Mouse (Mus musculus) embryonic facial prominence, embryonic 12.5 days (tissue): ENCODE measurements around the gene Snx21. TPM values are rescaled to one million over a fixed set of nuclear protein-coding genes. Genes with fewer than 3 reads are reported as not detected.
A peak's percentile ranks its signal among the peaks of the same experiment; 100 is the strongest.

Source experiments
- ATAC-seq: fragments of 200-750 bp; cut with Nextera tagmentation; 2 replicates; pipeline ENCODE4 v1.8.0; 2017; ENCODE audit not compliant: insufficient number of reproducible peaks, insufficient read depth, low FRiP score, low TSS enrichment
- H3K27ac ChIP-seq: fragments of 300-500 bp; sonication (generic); 2 replicates; pipeline ENCODE4 v1.5.1; 2016; ENCODE audit warnings: mild to moderate bottlenecking
- H3K27me3 ChIP-seq: fragments of 300-500 bp; sonication (generic); 2 replicates; pipeline ENCODE4 v1.6.1; 2016; ENCODE audit warnings: mild to moderate bottlenecking, moderate library complexity
- H3K36me3 ChIP-seq: fragments of 300-500 bp; sonication (generic); 2 replicates; pipeline ENCODE4 v1.6.1; 2016; ENCODE audit warnings: mild to moderate bottlenecking
- H3K4me1 ChIP-seq: fragments of 300-500 bp; sonication (generic); 2 replicates; pipeline ENCODE4 v1.6.1; 2016
- H3K4me2 ChIP-seq: fragments of 300-500 bp; sonication (generic); replicated peaks from 2 replicates; pipeline ENCODE4 v1.6.1; 2016; ENCODE audit warnings: mild to moderate bottlenecking, moderate library complexity
- H3K4me3 ChIP-seq: fragments of 300-500 bp; sonication (generic); 2 replicates; pipeline ENCODE4 v1.5.1; 2016; ENCODE audit warnings: mild to moderate bottlenecking
- H3K9ac ChIP-seq: fragments of 300-500 bp; sonication (generic); 2 replicates; pipeline ENCODE4 v1.6.1; 2016; ENCODE audit warnings: mild to moderate bottlenecking, moderate library complexity
- H3K9me3 ChIP-seq: fragments of 300-500 bp; sonication (generic); 2 replicates; pipeline ENCODE4 v1.6.1; 2016; ENCODE audit warnings: mild to moderate bottlenecking, moderate library complexity
- WGBS: fragments of 180-500 bp; shearing (Covaris S2); methylation state at CpG from one replicate; pipeline ENCODE4 v1.1.7; 2016; 5-methylcytosine and 5-hydroxymethylcytosine counted together
- polyA plus RNA-seq: library from polyadenylated mRNA; unstranded; fragments of >200 nt; fragmentation: Nextera tagmentation; extraction: Ambion mirVana; gene quantifications from 2 replicates; pipeline ENCODE4 v1.2.1, GENCODE M21; 2016

Snx21 gene
- polyA plus RNA-seq, 1 experiment from 2014 or later, result 18.3 TPM

DNA sequence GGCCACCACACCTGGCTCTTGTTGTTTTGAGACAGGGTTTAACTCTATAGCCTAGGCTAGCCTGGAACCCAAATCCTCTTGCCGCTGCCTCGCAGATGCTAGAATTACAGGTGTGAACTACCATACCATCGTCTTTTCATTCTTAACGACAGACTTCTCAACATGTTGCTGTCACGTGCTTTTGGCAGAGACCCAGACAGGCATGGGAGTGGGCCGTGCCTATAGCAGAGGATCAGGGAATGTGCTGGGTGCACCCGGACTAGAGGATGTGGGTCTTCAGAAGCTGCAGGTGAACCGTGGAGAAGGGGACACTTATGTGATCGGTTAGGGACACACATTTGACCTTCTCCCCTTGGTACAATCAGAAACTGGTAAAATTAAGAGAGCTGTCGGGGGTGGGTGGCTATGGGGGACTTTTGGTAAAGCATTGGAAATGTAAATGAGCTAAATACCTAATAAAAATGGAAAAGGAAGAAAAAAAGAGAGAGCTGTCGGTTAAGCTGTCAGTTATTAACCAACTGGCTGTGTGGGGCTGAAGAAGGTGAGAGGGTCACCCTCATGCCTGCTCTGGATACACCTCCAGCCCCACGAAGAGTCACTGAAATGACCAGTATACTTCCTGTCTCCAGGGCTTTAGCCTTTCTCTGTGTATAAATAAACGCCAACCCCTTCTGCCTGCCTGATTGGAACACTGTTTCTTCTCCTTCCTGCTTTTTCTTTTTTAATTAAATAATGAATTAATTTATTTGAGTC, 14.8 kb downstream of the Snx21 start:
- no peaks in the 10 kb centered on the region for H3K9me3 ChIP-seq
- H3K4me2 ChIP-seq, result no peak overlapping the region
- ATAC-seq, result no peak
- H3K4me3 ChIP-seq, result no peak overlapping the region
- no peak overlapping the region for H3K27ac ChIP-seq
- no peak overlapping the region for H3K9ac ChIP-seq
- H3K36me3 ChIP-seq, result peaks cover 44% of the 10 kb centered on the region
- 87% methylated on average over 13 of the region's 13 CpGs for WGBS
- no peaks in the 10 kb centered on the region for H3K27me3 ChIP-seq
- H3K4me1 ChIP-seq, result peaks cover 9% of the 10 kb centered on the region; the same call in 1 of the 2 replicates

- H3K27me3 ChIP-seq, result no peaks in the 10 kb centered on the region
- no peaks in the 10 kb centered on the region for H3K9me3 ChIP-seq
- ATAC-seq, result no peak
- H3K4me1 ChIP-seq, result peaks cover 13% of the 10 kb centered on the region; the same call in 1 of the 2 replicates
- H3K4me3 ChIP-seq, result peak overlapping the region; percentile 70
- H3K9ac ChIP-seq, result peak overlapping the region; percentile 76; the same call in 1 of the 2 replicates
- 90% methylated on average over 16 of the region's 16 CpGs for WGBS
- H3K36me3 ChIP-seq, result peaks cover 29% of the 10 kb centered on the region
- no peak overlapping the region; the same call in 1 of the 2 replicates for H3K27ac ChIP-seq
- peak overlapping the region; percentile 76 for H3K4me2 ChIP-seq
Observed at GRCm38 (mm10) chr2:164803201-164803920, 17.7 kb downstream of the Snx21 start.

DNA sequence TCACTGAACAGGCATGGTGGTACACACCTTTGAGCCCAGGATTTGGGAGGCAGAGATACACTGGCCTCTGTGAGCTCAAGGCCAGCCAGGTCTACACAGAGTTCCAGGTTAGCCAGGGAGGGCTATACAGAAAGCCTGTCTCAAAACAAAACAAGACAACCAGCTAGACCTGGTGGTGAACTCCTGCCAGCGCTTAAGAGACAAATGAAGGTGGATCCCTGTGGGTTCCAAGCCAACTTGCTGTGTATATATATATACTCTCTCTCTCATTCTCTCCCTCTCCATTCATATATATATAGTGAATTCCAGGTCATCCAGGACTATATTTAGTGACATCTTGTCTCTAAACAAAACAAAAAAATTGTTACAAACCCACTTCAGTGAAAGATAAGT, 18.3 kb downstream of the Snx21 start:
- H3K9ac ChIP-seq, result peak overlapping the region; percentile 76
- 57% methylated on average over 1 of the region's 1 CpGs for WGBS

GRCm38 (mm10) chr2:164804533-164805331, 19.1 kb downstream of the Snx21 start, which contains the start of the genes Acot8 and Zswim3:
Gene Acot8 (minus strand): TSS chr2:164804882.
Gene Zswim3 (plus strand): TSS chr2:164805098.
- H3K9me3 ChIP-seq, result no peaks in the 10 kb centered on the region
- WGBS, result under 1% methylated on average over 47 of the region's 47 CpGs
- H3K27ac ChIP-seq, result peak within 1 kb of the TSS; percentile 78
- H3K4me1 ChIP-seq, result peaks cover 13% of the 10 kb centered on the region; the same call in 1 of the 2 replicates
- H3K4me3 ChIP-seq, result peak within 1 kb of the TSS; percentile 70
- ATAC-seq, result peak; percentile 94
- H3K4me2 ChIP-seq, result peak within 1 kb of the TSS; percentile 86
- peaks cover 25% of the 10 kb centered on the region for H3K36me3 ChIP-seq
- no peaks in the 10 kb centered on the region for H3K27me3 ChIP-seq
- H3K9ac ChIP-seq, result peak within 1 kb of the TSS; percentile 76

More for the DNA sequence above, 18.3 kb downstream of the Snx21 start:
- Histone ChIP-seq H3K27ac (no peak overlapping the region; the same call in 1 of the 2 replicates), H3K27me3 (no peaks in the 10 kb centered on the region), H3K4me1 (peaks cover 13% of the 10 kb centered on the region; the same call in 1 of the 2 replicates), H3K4me2 (peak overlapping the region; percentile 76), H3K36me3 (peaks cover 30% of the 10 kb centered on the region), H3K4me3 (peak overlapping the region; percentile 70), H3K9me3 (no peaks in the 10 kb centered on the region)
- ATAC-seq, result no peak

- H3K9ac ChIP-seq, result peak overlapping the region; percentile 63
- H3K27me3 ChIP-seq, result no peaks in the 10 kb centered on the region
- peak overlapping the region; percentile 86 for H3K4me2 ChIP-seq
- peaks cover 21% of the 10 kb centered on the region for H3K36me3 ChIP-seq
- 2% methylated on average over 21 of the region's 21 CpGs for WGBS
- no peaks in the 10 kb centered on the region for H3K9me3 ChIP-seq
- H3K27ac ChIP-seq, result peak overlapping the region; percentile 75
- peak; percentile 32 for ATAC-seq
- peak overlapping the region; percentile 70 for H3K4me3 ChIP-seq
- H3K4me1 ChIP-seq, result peaks cover 13% of the 10 kb centered on the region; the same call in 1 of the 2 replicates
Observed at GRCm38 (mm10) chr2:164805332-164805718, 19.7 kb downstream of the Snx21 start.

DNA sequence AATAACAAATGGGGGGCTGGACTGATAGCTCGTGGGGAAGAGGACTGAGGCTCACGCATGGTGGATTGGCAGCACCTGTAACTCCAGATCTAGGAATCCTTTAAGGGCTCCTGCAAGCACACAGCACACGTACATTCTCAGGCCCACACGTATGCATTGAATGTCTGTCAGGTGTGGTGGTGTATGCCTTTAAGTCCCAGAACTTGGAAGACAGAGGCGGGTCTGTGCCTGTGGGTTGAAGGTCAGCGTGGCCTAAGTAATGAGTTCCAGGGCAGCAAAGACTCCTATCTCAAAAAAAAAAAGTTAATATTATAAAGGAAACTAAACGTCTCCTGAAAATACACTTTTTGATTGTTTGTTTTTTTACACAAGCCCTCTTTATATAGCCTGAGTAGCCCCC, 21.0 kb downstream of the Snx21 start:
- 69% methylated on average over 7 of the region's 7 CpGs for WGBS
- H3K4me1 ChIP-seq, result peaks cover 13% of the 10 kb centered on the region; the same call in 1 of the 2 replicates
- no peak overlapping the region for H3K4me3 ChIP-seq
- peaks cover 13% of the 10 kb centered on the region for H3K36me3 ChIP-seq
- no peak overlapping the region for H3K4me2 ChIP-seq
- no peak overlapping the region for H3K27ac ChIP-seq
- H3K27me3 ChIP-seq, result no peaks in the 10 kb centered on the region
- H3K9ac ChIP-seq, result no peak overlapping the region
- H3K9me3 ChIP-seq, result no peaks in the 10 kb centered on the region
- ATAC-seq, result no peak

- WGBS, result 72% methylated on average over 2 of the region's 2 CpGs
- Histone ChIP-seq H3K4me3 (no peak overlapping the region), H3K4me2 (no peak overlapping the region), H3K27me3 (no peaks in the 10 kb centered on the region), H3K36me3 (peaks cover 7% of the 10 kb centered on the region; the same call in 1 of the 2 replicates), H3K9me3 (no peaks in the 10 kb centered on the region), H3K9ac (no peak overlapping the region), H3K27ac (no peak overlapping the region), H3K4me1 (0 out of 2 replicates have a peak, but pooled peaks cover 4% of the 10 kb centered on the region)
- no peak for ATAC-seq
Observed at GRCm38 (mm10) chr2:164813557-164813956, 27.9 kb downstream of the Snx21 start.

- Histone ChIP-seq H3K36me3 (0 out of 2 replicates have a peak, but pooled peaks cover 2% of the 10 kb centered on the region), H3K4me1 (0 out of 2 replicates have a peak, but pooled peaks cover 4% of the 10 kb centered on the region), H3K27ac (no peak overlapping the region), H3K9me3 (no peaks in the 10 kb centered on the region), H3K9ac (no peak overlapping the region), H3K27me3 (no peaks in the 10 kb centered on the region), H3K4me3 (no peak overlapping the region), H3K4me2 (no peak overlapping the region)
- WGBS, result 90% methylated on average over 5 of the region's 5 CpGs
- ATAC-seq, result no peak
Observed at GRCm38 (mm10) chr2:164815348-164815747, 29.7 kb downstream of the Snx21 start.

DNA sequence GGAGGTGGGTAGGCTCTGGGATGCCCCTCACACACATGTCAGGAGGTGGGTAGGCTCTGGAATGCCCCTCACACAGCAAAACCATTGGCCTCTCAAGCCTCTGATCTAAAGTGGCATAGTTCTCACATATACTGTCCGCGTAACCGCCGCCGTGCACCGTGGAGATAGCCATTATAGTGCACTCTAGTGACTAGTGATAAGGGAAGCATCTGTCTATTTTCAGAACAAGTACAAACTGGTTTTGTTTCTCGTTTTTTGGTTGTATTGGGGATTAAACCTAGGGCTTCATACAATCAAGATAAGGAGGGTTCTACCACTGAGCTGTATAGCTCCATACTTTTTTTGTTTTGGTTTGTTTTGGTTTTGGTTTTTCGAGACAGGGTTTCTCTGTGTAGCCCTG, 30.2 kb downstream of the Snx21 start:
- Histone ChIP-seq H3K4me2 (no peak overlapping the region), H3K27me3 (no peaks in the 10 kb centered on the region), H3K4me1 (0 out of 2 replicates have a peak, but pooled peaks cover 4% of the 10 kb centered on the region), H3K27ac (no peak overlapping the region), H3K4me3 (no peak overlapping the region), H3K9ac (no peak overlapping the region), H3K36me3 (0 out of 2 replicates have a peak, but pooled peaks cover 4% of the 10 kb centered on the region), H3K9me3 (no peaks in the 10 kb centered on the region)
- no peak for ATAC-seq
- 91% methylated on average over 8 of the region's 8 CpGs for WGBS

DNA sequence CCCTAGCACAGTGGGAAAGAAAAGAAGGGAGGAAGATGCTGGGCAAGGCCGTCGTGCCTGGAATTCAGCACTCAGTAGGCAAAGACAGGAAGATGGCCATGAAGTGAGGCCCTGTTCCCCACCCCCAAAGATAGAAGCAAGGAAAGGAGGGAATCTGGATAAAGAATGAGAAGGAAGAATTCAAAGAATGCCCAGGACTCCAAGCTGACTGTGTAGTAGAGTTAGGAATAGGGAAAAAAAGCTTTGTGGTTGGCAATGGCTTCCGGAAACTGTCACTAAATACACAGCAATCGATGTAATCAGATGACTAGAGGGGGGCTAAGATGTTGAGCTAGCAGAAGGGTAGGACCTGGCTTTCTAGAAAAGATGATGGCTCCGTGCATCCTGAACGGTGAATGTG, 31.6 kb downstream of the Snx21 start:
- Histone ChIP-seq H3K27ac (no peak overlapping the region), H3K36me3 (0 out of 2 replicates have a peak, but pooled peaks cover 10% of the 10 kb centered on the region), H3K4me1 (0 out of 2 replicates have a peak, but pooled peaks cover 4% of the 10 kb centered on the region), H3K9me3 (no peaks in the 10 kb centered on the region), H3K4me3 (no peak overlapping the region), H3K27me3 (no peaks in the 10 kb centered on the region), H3K4me2 (no peak overlapping the region), H3K9ac (no peak overlapping the region)
- 85% methylated on average over 6 of the region's 6 CpGs for WGBS
- no peak for ATAC-seq

GRCm38 (mm10) chr2:164817703-164818102, 32.1 kb downstream of the Snx21 start:
- no peak for ATAC-seq
- Histone ChIP-seq H3K4me1 (0 out of 2 replicates have a peak, but pooled peaks cover 4% of the 10 kb centered on the region), H3K27me3 (no peaks in the 10 kb centered on the region), H3K9ac (no peak overlapping the region), H3K4me3 (no peak overlapping the region), H3K9me3 (no peaks in the 10 kb centered on the region), H3K4me2 (no peak overlapping the region), H3K27ac (no peak overlapping the region), H3K36me3 (0 out of 2 replicates have a peak, but pooled peaks cover 10% of the 10 kb centered on the region)
- 54% methylated on average over 5 of the region's 5 CpGs for WGBS
